Mouse (Mus musculus): ENCODE results near the gene Uchl3.

The Uchl3 gene

GRCm38 (mm10) chr14:101653581-101654525, at the start of gene Uchl3:
Uchl3 (plus strand) TSS chr14:101653967.
- DNase-seq (ENCODE audit: low spot score) = peak; percentile 94

- no peak for DNase-seq (ENCODE audit: low spot score)
These were observed 47.9 kb upstream of the Uchl3 start for GRCm38 (mm10) chr14:101605843-101606242.

GRCm38 (mm10) chr14:101607631-101608518, 45.9 kb upstream of the Uchl3 start:
- DNase-seq (ENCODE audit: low spot score) = peak; percentile 16

GRCm38 (mm10) chr14:101608519-101609368, 45.0 kb upstream of the Uchl3 start, which contains the start of gene Tbc1d4:
Tbc1d4 (minus strand) TSS chr14:101609191.
- DNase-seq (ENCODE audit: low spot score) = peak; percentile 84

GRCm38 (mm10) chr14:101610701-101611100, 43.1 kb upstream of the Uchl3 start:
- no peak for DNase-seq (ENCODE audit: low spot score)

- DNase-seq (ENCODE audit: low spot score) = peak; percentile 45
These were observed 40.6 kb upstream of the Uchl3 start for GRCm38 (mm10) chr14:101613206-101613605.

- no peak for DNase-seq (ENCODE audit: low spot score)
These were observed 37.6 kb upstream of the Uchl3 start for GRCm38 (mm10) chr14:101616178-101616577.

- no peak for DNase-seq (ENCODE audit: low spot score)
These were observed 36.1 kb upstream of the Uchl3 start for GRCm38 (mm10) chr14:101617680-101618079.

- no peak for DNase-seq (ENCODE audit: low spot score)
These were observed 23.2 kb upstream of the Uchl3 start for GRCm38 (mm10) chr14:101630548-101630947.

GRCm38 (mm10) chr14:101635765-101636164, 18.0 kb upstream of the Uchl3 start:
- no peak for DNase-seq (ENCODE audit: low spot score)

GRCm38 (mm10) chr14:101637381-101637780, 16.4 kb upstream of the Uchl3 start:
- DNase-seq (ENCODE audit: low spot score) = no peak

- peak; percentile 89 for DNase-seq (ENCODE audit: low spot score)
These were observed 13.5 kb upstream of the Uchl3 start, which contains the start of gene Commd6 for GRCm38 (mm10) chr14:101640153-101640843. Commd6 (minus strand) TSS chr14:101640686.

- DNase-seq (ENCODE audit: low spot score) = no peak
These were observed 8.8 kb upstream of the Uchl3 start for GRCm38 (mm10) chr14:101644948-101645347.

- no peak for DNase-seq (ENCODE audit: low spot score)
These were observed 3.2 kb upstream of the Uchl3 start for GRCm38 (mm10) chr14:101650551-101650950.

GRCm38 (mm10) chr14:101652571-101652970, 1.2 kb upstream of the Uchl3 start:
- DNase-seq (ENCODE audit: low spot score) = no peak

- no peak for DNase-seq (ENCODE audit: low spot score)
These were observed 751 bp downstream of the Uchl3 start for GRCm38 (mm10) chr14:101654526-101654909.

GRCm38 (mm10) chr14:101656307-101656706, 2.5 kb downstream of the Uchl3 start:
- DNase-seq (ENCODE audit: low spot score) = no peak

- DNase-seq (ENCODE audit: low spot score) = no peak
These were observed 8.1 kb downstream of the Uchl3 start for GRCm38 (mm10) chr14:101661654-101662412.

GRCm38 (mm10) chr14:101664274-101664673, 10.5 kb downstream of the Uchl3 start:
- no peak for DNase-seq (ENCODE audit: low spot score)

- DNase-seq (ENCODE audit: low spot score) = no peak
These were observed 12.3 kb downstream of the Uchl3 start for GRCm38 (mm10) chr14:101666056-101666455.

Measured in testis, postnatal 14 days (tissue).